Mouse (Mus musculus): ENCODE measurements at regions not wholly inside any gene's neighbourhood (a gene's known extent, or its start where the extent isn't known, plus 50 kb on each side); places are given as distances from the start of the nearest gene placed in this dataset.

DNA sequence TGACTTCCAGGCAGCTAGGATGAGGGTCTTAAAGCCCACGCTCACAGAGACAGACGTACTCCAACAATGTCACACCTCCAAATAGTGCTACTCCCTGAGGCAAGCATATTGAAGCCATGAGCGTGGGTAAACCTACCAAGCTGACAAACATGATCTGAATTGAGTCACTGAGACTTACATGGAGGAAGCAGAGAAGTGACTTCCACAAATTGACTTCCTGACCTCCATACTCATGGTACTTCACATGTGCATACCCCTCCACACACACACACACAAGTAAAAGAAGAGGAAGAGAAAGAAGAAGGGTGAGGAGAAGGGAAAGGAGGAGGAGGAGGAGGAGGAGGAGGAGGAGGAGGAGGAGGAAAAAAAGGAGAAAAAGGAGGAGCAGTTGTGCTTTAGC is 577.8 kb upstream of the Nrp1 start:
- Histone ChIP-seq H3K9ac (ENCODE audit: low read depth, low read length) (no peak overlapping the region), H3K9me3 (replicated peaks; ENCODE audit: control insufficient read depth, low read length) (no peaks in the 10 kb centered on the region), H3K4me1 (ENCODE audit: control insufficient read depth, low read depth, low read length) (no peaks in the 10 kb centered on the region), H3K27ac (ENCODE audit: low read length) (no peak overlapping the region), H3K27me3 (ENCODE audit: control insufficient read depth, insufficient read depth, low read depth, low read length) (no peaks in the 10 kb centered on the region), H3K4me3 (ENCODE audit: low read depth, low read length) (no peak overlapping the region), H3K4me2 (ENCODE audit: low read depth, low read length) (no peak overlapping the region), H3K36me3 (ENCODE audit: control insufficient read depth, insufficient read depth) (no peaks in the 10 kb centered on the region)
- 40% methylated on average over 3 of the region's 3 CpGs for WGBS (ENCODE audit: insufficient replicate concordance)
- ATAC-seq (ENCODE audit: low read depth), result no peak

DNA sequence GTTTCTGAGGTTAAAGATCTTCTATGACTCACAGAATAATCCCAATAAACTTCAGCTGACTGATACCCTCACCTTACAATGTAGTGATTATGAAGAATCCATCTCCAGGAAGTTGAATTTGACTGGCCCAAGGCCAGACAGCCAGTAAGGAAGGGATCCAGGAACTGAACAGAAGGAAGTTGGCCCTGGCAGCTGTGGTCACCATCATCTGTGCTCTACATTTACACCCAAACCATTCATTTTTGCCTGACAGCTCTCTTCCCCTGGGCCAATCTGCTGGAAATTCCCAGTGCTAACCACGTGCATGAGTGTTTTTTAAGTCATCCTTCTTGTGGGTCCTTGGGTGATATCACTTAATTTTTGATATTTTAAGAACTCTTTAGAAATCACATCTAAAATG is 577.4 kb upstream of the Nrp1 start:
- WGBS (ENCODE audit: insufficient replicate concordance), result 16% methylated on average over 1 of the region's 1 CpGs
- no peaks in the 10 kb centered on the region for H3K4me1 ChIP-seq (ENCODE audit: control insufficient read depth, low read depth, low read length)

DNA sequence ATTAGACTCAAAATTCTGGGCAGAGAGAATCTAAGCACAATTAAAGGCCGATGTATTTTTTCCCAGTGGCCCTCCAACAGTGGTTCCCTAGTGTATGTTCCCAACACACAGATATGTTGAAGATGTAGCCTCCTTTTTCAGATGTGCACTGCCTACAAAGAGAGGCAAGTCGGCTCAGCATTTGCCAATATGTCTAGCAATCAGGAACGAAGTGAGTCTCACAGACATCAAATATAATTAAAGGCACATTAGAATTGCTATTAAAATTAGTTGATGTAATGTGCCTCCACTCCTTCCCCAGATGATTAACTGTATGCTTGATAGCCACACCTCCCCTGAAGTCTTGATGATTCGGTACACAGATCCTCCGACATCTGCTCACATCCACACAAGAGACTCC is 565.8 kb upstream of the Nrp1 start:
- Histone ChIP-seq H3K36me3 (ENCODE audit: control insufficient read depth, insufficient read depth) (no peaks in the 10 kb centered on the region), H3K4me3 (ENCODE audit: low read depth, low read length) (no peak overlapping the region), H3K9me3 (replicated peaks; ENCODE audit: control insufficient read depth, low read length) (no peaks in the 10 kb centered on the region), H3K27ac (ENCODE audit: low read length) (no peak overlapping the region), H3K27me3 (ENCODE audit: control insufficient read depth, insufficient read depth, low read depth, low read length) (no peaks in the 10 kb centered on the region), H3K4me1 (ENCODE audit: control insufficient read depth, low read depth, low read length) (no peaks in the 10 kb centered on the region), H3K9ac (ENCODE audit: low read depth, low read length) (no peak overlapping the region), H3K4me2 (ENCODE audit: low read depth, low read length) (no peak overlapping the region)
- WGBS (ENCODE audit: insufficient replicate concordance), result 69% methylated on average over 5 of the region's 5 CpGs
- ATAC-seq (ENCODE audit: low read depth), result no peak

More for the DNA sequence above, 577.4 kb upstream of the Nrp1 start:
- Histone ChIP-seq H3K27ac (ENCODE audit: low read length) (no peak overlapping the region), H3K9ac (ENCODE audit: low read depth, low read length) (no peak overlapping the region), H3K4me3 (ENCODE audit: low read depth, low read length) (no peak overlapping the region), H3K9me3 (replicated peaks; ENCODE audit: control insufficient read depth, low read length) (no peaks in the 10 kb centered on the region), H3K27me3 (ENCODE audit: control insufficient read depth, insufficient read depth, low read depth, low read length) (no peaks in the 10 kb centered on the region), H3K4me2 (ENCODE audit: low read depth, low read length) (no peak overlapping the region), H3K36me3 (ENCODE audit: control insufficient read depth, insufficient read depth) (no peaks in the 10 kb centered on the region)
- ATAC-seq (ENCODE audit: low read depth), result no peak

DNA sequence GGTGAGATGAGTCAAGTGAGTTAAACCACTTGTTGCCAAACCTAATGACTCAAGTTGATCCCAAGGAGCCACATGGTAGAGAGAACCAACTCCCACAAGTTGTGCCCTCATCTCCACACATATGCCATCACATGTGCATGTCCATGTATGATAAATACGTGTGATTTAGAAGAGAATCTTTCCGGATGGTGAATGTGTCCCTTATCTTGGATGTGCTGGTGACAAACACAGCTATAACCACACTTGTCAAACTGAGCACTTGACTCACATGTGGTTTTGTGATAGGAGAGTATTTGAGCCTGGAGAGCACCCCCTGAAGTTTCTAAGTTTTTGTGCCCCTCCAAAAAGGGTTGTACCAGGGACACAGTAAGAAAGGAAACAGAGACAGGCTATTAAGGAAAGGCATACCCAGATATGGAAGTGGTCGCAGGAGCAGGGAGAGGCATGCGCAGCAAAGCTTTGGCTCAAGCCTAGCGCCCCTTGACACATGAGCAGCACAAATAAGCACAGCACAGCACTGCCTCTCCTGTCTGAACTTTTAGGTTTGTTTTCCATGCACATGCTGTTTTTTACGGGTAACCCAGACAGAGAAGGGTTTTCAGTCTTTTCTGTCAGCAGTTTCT is 558.4 kb upstream of the Nrp1 start:
- Histone ChIP-seq H3K36me3 (ENCODE audit: control insufficient read depth, insufficient read depth) (no peaks in the 10 kb centered on the region), H3K9me3 (replicated peaks; ENCODE audit: control insufficient read depth, low read length) (no peaks in the 10 kb centered on the region), H3K4me1 (ENCODE audit: control insufficient read depth, low read depth, low read length) (no peaks in the 10 kb centered on the region), H3K4me3 (ENCODE audit: low read depth, low read length) (no peak overlapping the region), H3K4me2 (ENCODE audit: low read depth, low read length) (no peak overlapping the region), H3K9ac (ENCODE audit: low read depth, low read length) (no peak overlapping the region), H3K27ac (ENCODE audit: low read length) (no peak overlapping the region), H3K27me3 (ENCODE audit: control insufficient read depth, insufficient read depth, low read depth, low read length) (no peaks in the 10 kb centered on the region)
- WGBS (ENCODE audit: insufficient replicate concordance), result 27% methylated on average over 6 of the region's 6 CpGs
- no peak for ATAC-seq (ENCODE audit: low read depth)

DNA sequence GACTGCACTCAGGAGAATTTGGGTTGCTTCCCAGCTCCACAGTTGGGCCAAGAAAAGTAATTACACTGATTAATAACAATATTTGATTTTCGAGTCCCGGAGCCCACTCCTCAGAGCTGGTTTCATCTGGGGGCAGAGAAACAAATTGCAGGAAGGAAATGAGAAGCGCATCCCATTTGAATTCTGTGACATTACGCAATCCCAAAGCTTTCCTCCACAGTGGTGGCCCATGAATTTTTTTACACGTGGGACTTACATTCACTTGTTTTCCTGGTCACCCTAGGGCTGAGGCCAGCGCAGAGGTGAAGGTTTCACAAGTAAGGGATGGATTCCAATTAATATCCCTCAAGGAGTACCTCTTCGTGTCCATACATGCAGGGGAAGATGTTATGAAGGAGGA is 556.3 kb upstream of the Nrp1 start:
- no peak overlapping the region for H3K4me2 ChIP-seq (ENCODE audit: low read depth, low read length)
- H3K9me3 ChIP-seq (replicated peaks; ENCODE audit: control insufficient read depth, low read length), result no peaks in the 10 kb centered on the region
- no peaks in the 10 kb centered on the region for H3K4me1 ChIP-seq (ENCODE audit: control insufficient read depth, low read depth, low read length)
- ATAC-seq (ENCODE audit: low read depth), result no peak
- WGBS (ENCODE audit: insufficient replicate concordance), result 45% methylated on average over 7 of the region's 7 CpGs
- H3K36me3 ChIP-seq (ENCODE audit: control insufficient read depth, insufficient read depth), result no peaks in the 10 kb centered on the region
- no peaks in the 10 kb centered on the region for H3K27me3 ChIP-seq (ENCODE audit: control insufficient read depth, insufficient read depth, low read depth, low read length)
- no peak overlapping the region for H3K9ac ChIP-seq (ENCODE audit: low read depth, low read length)
- H3K27ac ChIP-seq (ENCODE audit: low read length), result no peak overlapping the region
- H3K4me3 ChIP-seq (ENCODE audit: low read depth, low read length), result no peak overlapping the region

DNA sequence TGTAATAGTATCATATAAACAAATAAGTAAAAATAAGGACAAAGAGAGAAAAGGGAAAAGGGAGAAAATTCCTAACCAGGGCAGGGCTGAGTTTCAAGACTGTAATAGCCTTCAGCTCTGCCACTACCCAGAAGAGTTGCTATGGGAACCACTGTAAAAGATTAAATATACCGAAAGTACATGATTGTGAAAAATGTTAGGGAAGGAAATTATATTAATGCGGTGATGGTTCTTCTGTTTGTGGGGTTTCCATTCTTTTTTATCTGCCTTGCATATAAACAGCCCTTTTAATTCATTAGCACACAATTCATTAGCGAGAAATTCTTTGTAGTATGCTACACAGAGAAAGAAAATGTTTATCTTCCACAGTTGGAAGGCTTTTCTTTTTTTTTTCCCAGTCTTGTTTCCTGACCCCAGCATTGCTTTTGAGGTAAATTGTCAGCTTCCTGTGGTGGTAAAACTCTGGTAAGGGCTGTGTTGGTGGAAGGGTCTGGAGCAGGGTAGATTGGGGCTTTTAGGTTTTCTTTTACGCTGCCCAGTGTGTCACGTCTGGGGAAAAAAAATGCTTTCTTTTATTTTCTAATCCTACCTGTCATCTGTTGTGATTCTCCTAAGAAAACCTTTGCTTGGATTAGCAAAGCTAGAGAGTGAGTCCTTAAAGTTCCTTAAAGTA is 555.6 kb upstream of the Nrp1 start:
- Histone ChIP-seq H3K9ac (ENCODE audit: low read depth, low read length) (no peak overlapping the region), H3K4me2 (ENCODE audit: low read depth, low read length) (no peak overlapping the region), H3K27ac (ENCODE audit: low read length) (no peak overlapping the region), H3K4me1 (ENCODE audit: control insufficient read depth, low read depth, low read length) (no peaks in the 10 kb centered on the region), H3K36me3 (ENCODE audit: control insufficient read depth, insufficient read depth) (no peaks in the 10 kb centered on the region), H3K27me3 (ENCODE audit: control insufficient read depth, insufficient read depth, low read depth, low read length) (no peaks in the 10 kb centered on the region), H3K4me3 (ENCODE audit: low read depth, low read length) (no peak overlapping the region), H3K9me3 (replicated peaks; ENCODE audit: control insufficient read depth, low read length) (no peaks in the 10 kb centered on the region)
- no peak for ATAC-seq (ENCODE audit: low read depth)
- 23% methylated on average over 5 of the region's 5 CpGs for WGBS (ENCODE audit: insufficient replicate concordance)

DNA sequence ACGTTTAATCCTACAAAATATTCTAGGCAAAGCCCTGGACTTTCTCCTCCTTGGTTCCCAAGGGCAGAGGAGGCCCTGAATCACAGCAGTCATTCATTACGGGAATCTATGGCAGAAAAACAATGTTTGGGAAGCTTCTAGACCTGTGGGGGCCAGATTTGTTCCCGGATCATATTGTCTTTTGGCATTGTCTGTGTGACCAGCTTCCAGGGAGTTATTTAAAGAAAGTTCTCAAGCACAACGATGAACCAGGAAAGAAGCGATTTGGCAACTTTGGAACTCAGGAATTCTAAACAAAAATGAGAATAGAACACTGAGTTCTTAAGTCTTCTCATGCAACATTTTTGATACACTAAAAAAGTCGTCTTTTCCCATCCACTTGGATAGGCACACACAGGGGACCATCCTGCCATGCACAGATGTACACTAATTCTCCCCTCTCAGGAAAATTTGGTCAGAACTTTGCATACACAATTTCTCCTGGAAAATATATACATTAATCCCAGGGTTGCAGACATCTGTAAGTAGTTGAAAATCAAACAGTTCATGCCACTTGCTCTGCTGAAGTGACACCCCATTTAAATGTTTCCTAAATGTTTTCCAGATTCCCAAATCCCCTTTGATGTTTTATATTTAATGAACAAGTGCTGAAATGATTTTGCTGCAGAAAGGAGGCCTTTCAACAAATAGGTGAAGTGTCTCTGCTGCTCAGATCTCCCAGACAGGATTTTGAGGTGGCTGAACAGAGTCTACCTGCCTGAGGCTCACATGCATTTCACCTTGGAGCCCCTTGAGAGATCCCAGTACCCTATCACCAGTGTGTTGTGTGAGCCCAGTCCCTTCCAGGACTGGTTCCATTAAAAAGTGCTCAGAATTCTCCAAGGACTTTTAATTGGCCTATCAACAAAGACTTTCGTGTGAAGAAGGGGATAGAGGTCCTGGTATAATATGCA is 548.9 kb upstream of the Nrp1 start:
- H3K36me3 ChIP-seq (ENCODE audit: control insufficient read depth, insufficient read depth), result no peaks in the 10 kb centered on the region
- H3K4me2 ChIP-seq (ENCODE audit: low read depth, low read length), result no peak overlapping the region
- H3K27ac ChIP-seq (ENCODE audit: low read length), result no peak overlapping the region
- 49% methylated on average over 7 of the region's 7 CpGs for WGBS (ENCODE audit: insufficient replicate concordance)
- no peaks in the 10 kb centered on the region for H3K27me3 ChIP-seq (ENCODE audit: control insufficient read depth, insufficient read depth, low read depth, low read length)
- H3K4me3 ChIP-seq (ENCODE audit: low read depth, low read length), result no peak overlapping the region
- H3K9ac ChIP-seq (ENCODE audit: low read depth, low read length), result no peak overlapping the region
- H3K4me1 ChIP-seq (ENCODE audit: control insufficient read depth, low read depth, low read length), result no peaks in the 10 kb centered on the region
- no peak for ATAC-seq (ENCODE audit: low read depth)
- H3K9me3 ChIP-seq (replicated peaks; ENCODE audit: control insufficient read depth, low read length), result no peaks in the 10 kb centered on the region

DNA sequence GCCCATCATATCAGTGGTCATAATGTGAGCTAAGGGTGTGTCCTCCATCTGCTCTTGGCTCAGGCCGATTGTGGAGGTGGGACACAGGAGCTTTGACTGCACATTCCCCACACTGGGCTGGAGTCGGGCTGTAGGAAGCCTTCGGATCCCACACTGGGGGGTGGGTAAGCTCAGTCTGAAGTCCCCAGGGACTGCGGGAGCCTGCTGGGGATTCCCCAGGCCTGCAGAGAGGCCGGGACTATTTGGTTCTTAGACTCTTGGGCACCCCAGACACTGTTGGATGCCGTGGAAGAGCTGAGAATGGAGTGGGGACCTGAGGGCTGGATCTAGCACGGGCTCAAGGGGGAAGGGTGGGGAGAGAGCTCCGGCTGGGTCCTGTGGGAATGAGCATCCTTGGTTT is 547.1 kb upstream of the Nrp1 start:
- ATAC-seq (ENCODE audit: low read depth), result no peak

More for the DNA sequence above, 547.1 kb upstream of the Nrp1 start:
- no peaks in the 10 kb centered on the region for H3K36me3 ChIP-seq (ENCODE audit: control insufficient read depth, insufficient read depth)
- no peak overlapping the region for H3K4me3 ChIP-seq (ENCODE audit: low read depth, low read length)
- WGBS (ENCODE audit: insufficient replicate concordance), result 66% methylated on average over 8 of the region's 8 CpGs
- no peaks in the 10 kb centered on the region for H3K4me1 ChIP-seq (ENCODE audit: control insufficient read depth, low read depth, low read length)
- H3K9me3 ChIP-seq (replicated peaks; ENCODE audit: control insufficient read depth, low read length), result no peaks in the 10 kb centered on the region
- no peak overlapping the region for H3K4me2 ChIP-seq (ENCODE audit: low read depth, low read length)
- no peak overlapping the region for H3K27ac ChIP-seq (ENCODE audit: low read length)
- no peak overlapping the region for H3K9ac ChIP-seq (ENCODE audit: low read depth, low read length)
- no peaks in the 10 kb centered on the region for H3K27me3 ChIP-seq (ENCODE audit: control insufficient read depth, insufficient read depth, low read depth, low read length)

Measured in liver, embryonic 16.5 days (tissue).